Mouse (Mus musculus) embryonic fibroblast, embryonic 13.5 days (primary cell): Measurements from ENCODE around the gene Zfp362. TPM values are rescaled to one million over a fixed set of nuclear protein-coding genes. Genes with fewer than 3 reads are reported as not detected.

Source experiments
- H3K27ac ChIP-seq: 2 replicates; pipeline ENCODE4 v1.5.1; 2012; ENCODE audit warnings: low read length, control low read depth, inconsistent platforms; ENCODE audit not compliant: insufficient read depth
- H3K4me1 ChIP-seq: 2 replicates; pipeline ENCODE4 v1.6.1; 2011; ENCODE audit warnings: low read length; ENCODE audit not compliant: control insufficient read depth, insufficient read depth
- H3K4me3 ChIP-seq: 2 replicates; pipeline ENCODE4 v1.5.1; 2011; ENCODE audit warnings: mild to moderate bottlenecking, control low read depth, low read length; ENCODE audit not compliant: insufficient read depth
- CTCF ChIP-seq: IDR thresholded peaks from 2 replicates; pipeline ENCODE4 v1.5.1; 2011; ENCODE audit warnings: mild to moderate bottlenecking, control low read depth, low read length, moderate library complexity, borderline replicate concordance; ENCODE audit not compliant: insufficient read depth
- POLR2A ChIP-seq: IDR thresholded peaks from 2 replicates; pipeline ENCODE4 v1.6.1; 2011; ENCODE audit warnings: low read depth, mild to moderate bottlenecking, control low read depth, low read length, moderate library complexity
- polyA plus RNA-seq: library from polyadenylated mRNA; stranded (reverse); fragments of >200 nt; gene quantifications from 2 replicates; pipeline ENCODE4 v1.2.4, GENCODE M21; 2011; ENCODE audit warnings: low read depth; ENCODE audit not compliant: missing spikeins, insufficient read length

Gene Zfp362
- polyA plus RNA-seq, 1 experiment, result 26.3 TPM

- H3K4me3 ChIP-seq, result no peak overlapping the region
- H3K4me1 ChIP-seq, result no peaks in the 10 kb centered on the region
- TF ChIP-seq CTCF, result no peak
- no peak overlapping the region for H3K27ac ChIP-seq
Observed at GRCm38 (mm10) chr4:128768120-128768519, 37.7 kb downstream of the Zfp362 start.

GRCm38 (mm10) chr4:128766929-128767328 is 38.9 kb downstream of the Zfp362 start:
- Histone ChIP-seq H3K4me1 (no peaks in the 10 kb centered on the region), H3K27ac (no peak overlapping the region), H3K4me3 (no peak overlapping the region)
- no peak for TF ChIP-seq POLR2A
- TF ChIP-seq CTCF, result no peak

GRCm38 (mm10) chr4:128760029-128760428 is 45.8 kb downstream of the Zfp362 start:
- TF ChIP-seq POLR2A (no peak), CTCF (no peak)
- H3K27ac ChIP-seq, result no peak overlapping the region
- H3K4me1 ChIP-seq, result no peaks in the 10 kb centered on the region
- no peak overlapping the region for H3K4me3 ChIP-seq

GRCm38 (mm10) chr4:128759214-128759613 is 46.6 kb downstream of the Zfp362 start:
- H3K4me3 ChIP-seq, result no peak overlapping the region
- TF ChIP-seq POLR2A, result no peak
- no peak for TF ChIP-seq CTCF
- no peaks in the 10 kb centered on the region; the same call in 1 of the 2 replicates for H3K4me1 ChIP-seq
- no peak overlapping the region for H3K27ac ChIP-seq

GRCm38 (mm10) chr4:128755900-128756299 is 49.9 kb downstream of the Zfp362 start:
- H3K4me1 ChIP-seq, result no peaks in the 10 kb centered on the region; the same call in 1 of the 2 replicates
- no peak overlapping the region for H3K4me3 ChIP-seq
- no peak overlapping the region for H3K27ac ChIP-seq
- TF ChIP-seq POLR2A (no peak), CTCF (no peak)

- TF ChIP-seq POLR2A, result no peak
- no peak for TF ChIP-seq CTCF
- no peak within 1 kb of the TSS for H3K27ac ChIP-seq
- H3K4me3 ChIP-seq, result no peak within 1 kb of the TSS
- no peaks in the 10 kb centered on the region; the same call in 1 of the 2 replicates for H3K4me1 ChIP-seq
Observed at GRCm38 (mm10) chr4:128755064-128755463, 50.8 kb downstream of the Zfp362 start, which contains the start of gene A3galt2. TSS of gene A3galt2 (plus strand) at chr4:128755364.

GRCm38 (mm10) chr4:128753571-128753970 is 52.3 kb downstream of the Zfp362 start:
- no peak for TF ChIP-seq POLR2A
- TF ChIP-seq CTCF, result no peak
- Histone ChIP-seq H3K4me1 (no peaks in the 10 kb centered on the region; the same call in 1 of the 2 replicates), H3K4me3 (no peak overlapping the region), H3K27ac (no peak overlapping the region)

- TF ChIP-seq CTCF, result no peak
- no peak for TF ChIP-seq POLR2A
- Histone ChIP-seq H3K27ac (no peak overlapping the region), H3K4me1 (no peaks in the 10 kb centered on the region; the same call in 1 of the 2 replicates), H3K4me3 (no peak overlapping the region)
Observed at GRCm38 (mm10) chr4:128752031-128752757, 53.7 kb downstream of the Zfp362 start.

- TF ChIP-seq CTCF, result peak; percentile 42; the same call in 1 of the 2 replicates
- no peak for TF ChIP-seq POLR2A
Observed at GRCm38 (mm10) chr4:128751006-128751405, 54.8 kb downstream of the Zfp362 start.

GRCm38 (mm10) chr4:128748309-128748708 is 57.5 kb downstream of the Zfp362 start:
- H3K4me3 ChIP-seq, result no peak overlapping the region
- TF ChIP-seq POLR2A, result no peak
- no peak for TF ChIP-seq CTCF
- no peaks in the 10 kb centered on the region for H3K4me1 ChIP-seq
- no peak overlapping the region for H3K27ac ChIP-seq

More at GRCm38 (mm10) chr4:128751006-128751405, 54.8 kb downstream of the Zfp362 start:
- Histone ChIP-seq H3K4me1 (no peaks in the 10 kb centered on the region; the same call in 1 of the 2 replicates), H3K4me3 (no peak overlapping the region), H3K27ac (no peak overlapping the region)
